Mouse (Mus musculus): ENCODE measurements around the gene Col15a1. TPM values are rescaled to one million over a fixed set of nuclear protein-coding genes. Genes with fewer than 3 reads are reported as not detected.

Gene Col15a1
- polyA plus RNA-seq, 1 experiment from 2014 or later, result 3.9 TPM

- 99% methylated on average over 2 of the region's 2 CpGs for WGBS
- no peaks in the 10 kb centered on the region for H3K9me3 ChIP-seq (replicated peaks)
- H3K9ac ChIP-seq (replicated peaks), result no peak overlapping the region
- H3K4me3 ChIP-seq (replicated peaks), result no peak overlapping the region
- H3K4me2 ChIP-seq, result no peak overlapping the region
- no peaks in the 10 kb centered on the region for H3K27me3 ChIP-seq (replicated peaks)
- ATAC-seq (ENCODE audit: low FRiP score), result no peak
- H3K36me3 ChIP-seq, result no peaks in the 10 kb centered on the region
- no peak overlapping the region for H3K27ac ChIP-seq (replicated peaks)
- H3K4me1 ChIP-seq, result peaks cover 13% of the 10 kb centered on the region; the same call in 1 of the 2 replicates
These were observed 67.0 kb downstream of the Col15a1 start for GRCm38 (mm10) chr4:47274911-47275310.

DNA sequence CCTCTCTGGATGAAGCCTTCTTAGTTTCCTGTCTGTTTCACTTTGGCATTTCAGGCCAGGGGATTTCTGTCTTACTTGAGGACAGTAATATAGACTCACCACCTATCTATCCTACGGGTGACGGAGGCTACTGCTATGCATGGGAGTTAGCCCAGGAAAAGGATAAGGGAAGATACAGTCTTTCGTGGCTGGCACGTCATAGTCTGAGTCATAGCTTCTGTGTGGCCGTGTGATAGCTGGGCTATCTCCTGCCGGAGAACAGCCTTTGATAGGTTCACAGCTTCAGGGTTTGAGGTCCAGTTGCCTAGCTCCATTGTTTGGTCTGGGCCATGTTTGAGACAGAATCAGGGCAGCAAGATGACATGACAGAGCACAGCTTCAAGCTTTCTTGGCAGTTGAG, 70.4 kb downstream of the Col15a1 start:
- no peak for ATAC-seq (ENCODE audit: low FRiP score)
- 98% methylated on average over 6 of the region's 6 CpGs for WGBS

GRCm38 (mm10) chr4:47279085-47279707, 71.2 kb downstream of the Col15a1 start:
- no peak overlapping the region for H3K4me3 ChIP-seq (replicated peaks)
- H3K9ac ChIP-seq (replicated peaks), result no peak overlapping the region
- no peaks in the 10 kb centered on the region for H3K9me3 ChIP-seq (replicated peaks)
- WGBS, result 32% methylated on average over 10 of the region's 10 CpGs
- ATAC-seq (ENCODE audit: low FRiP score), result peak; percentile 94
- H3K4me1 ChIP-seq, result peaks cover 13% of the 10 kb centered on the region; the same call in 1 of the 2 replicates
- no peaks in the 10 kb centered on the region for H3K27me3 ChIP-seq (replicated peaks)
- peak overlapping the region; percentile 49; the same call in 1 of the 2 replicates for H3K27ac ChIP-seq (replicated peaks)
- no peak overlapping the region for H3K4me2 ChIP-seq
- no peaks in the 10 kb centered on the region for H3K36me3 ChIP-seq

More for the DNA sequence above, 70.4 kb downstream of the Col15a1 start:
- Histone ChIP-seq H3K27me3 (replicated peaks) (no peaks in the 10 kb centered on the region), H3K36me3 (no peaks in the 10 kb centered on the region), H3K9me3 (replicated peaks) (no peaks in the 10 kb centered on the region), H3K4me2 (no peak overlapping the region), H3K27ac (replicated peaks) (0 out of 2 replicates have a peak overlapping the region, but pooled peaks have one; percentile 49), H3K4me1 (peaks cover 13% of the 10 kb centered on the region; the same call in 1 of the 2 replicates), H3K9ac (replicated peaks) (no peak overlapping the region), H3K4me3 (replicated peaks) (no peak overlapping the region)

GRCm38 (mm10) chr4:47280126-47280525, 72.2 kb downstream of the Col15a1 start:
- Histone ChIP-seq H3K9ac (replicated peaks) (no peak overlapping the region), H3K36me3 (no peaks in the 10 kb centered on the region), H3K4me3 (replicated peaks) (no peak overlapping the region), H3K4me2 (no peak overlapping the region), H3K4me1 (peaks cover 18% of the 10 kb centered on the region; the same call in 1 of the 2 replicates), H3K27me3 (replicated peaks) (no peaks in the 10 kb centered on the region), H3K9me3 (replicated peaks) (no peaks in the 10 kb centered on the region), H3K27ac (replicated peaks) (no peak overlapping the region)
- ATAC-seq (ENCODE audit: low FRiP score), result no peak
- WGBS, result 88% methylated on average over 5 of the region's 5 CpGs

- no peak for ATAC-seq (ENCODE audit: low FRiP score)
- WGBS, result 83% methylated on average over 6 of the region's 6 CpGs
- no peak overlapping the region for H3K9ac ChIP-seq (replicated peaks)
These were observed 74.1 kb downstream of the Col15a1 start for GRCm38 (mm10) chr4:47281920-47282682.

DNA sequence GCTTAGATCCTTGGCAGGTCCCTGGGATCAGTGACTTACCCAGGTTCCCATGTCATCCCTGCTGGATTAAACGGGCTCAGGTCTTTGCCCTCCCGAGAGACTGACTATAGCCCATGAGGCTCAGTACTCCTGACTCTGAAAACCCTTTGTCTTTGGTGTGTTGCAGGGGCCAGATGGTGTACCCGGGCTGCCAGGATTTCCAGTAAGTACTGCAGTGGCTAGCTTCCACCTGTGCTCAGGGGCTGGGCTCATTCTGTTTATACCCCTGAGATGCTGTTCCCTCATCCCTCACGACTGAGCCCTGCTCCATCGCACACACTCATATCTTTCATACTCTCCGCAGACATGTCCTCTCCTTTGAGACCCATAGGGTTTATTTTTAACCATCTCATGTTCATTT, 76.3 kb downstream of the Col15a1 start:
- no peak overlapping the region for H3K4me3 ChIP-seq (replicated peaks)
- WGBS, result 56% methylated on average over 6 of the region's 6 CpGs
- ATAC-seq (ENCODE audit: low FRiP score), result no peak
- no peak overlapping the region for H3K4me2 ChIP-seq
- H3K9me3 ChIP-seq (replicated peaks), result no peaks in the 10 kb centered on the region
- no peak overlapping the region for H3K9ac ChIP-seq (replicated peaks)
- no peak overlapping the region for H3K27ac ChIP-seq (replicated peaks)
- H3K36me3 ChIP-seq, result no peaks in the 10 kb centered on the region
- H3K4me1 ChIP-seq, result peaks cover 9% of the 10 kb centered on the region; the same call in 1 of the 2 replicates
- H3K27me3 ChIP-seq (replicated peaks), result no peaks in the 10 kb centered on the region

More at GRCm38 (mm10) chr4:47281920-47282682, 74.1 kb downstream of the Col15a1 start:
- Histone ChIP-seq H3K27ac (replicated peaks) (no peak overlapping the region), H3K27me3 (replicated peaks) (no peaks in the 10 kb centered on the region), H3K4me3 (replicated peaks) (no peak overlapping the region), H3K4me1 (peaks cover 18% of the 10 kb centered on the region; the same call in 1 of the 2 replicates), H3K9me3 (replicated peaks) (no peaks in the 10 kb centered on the region), H3K36me3 (no peaks in the 10 kb centered on the region), H3K4me2 (no peak overlapping the region)

DNA sequence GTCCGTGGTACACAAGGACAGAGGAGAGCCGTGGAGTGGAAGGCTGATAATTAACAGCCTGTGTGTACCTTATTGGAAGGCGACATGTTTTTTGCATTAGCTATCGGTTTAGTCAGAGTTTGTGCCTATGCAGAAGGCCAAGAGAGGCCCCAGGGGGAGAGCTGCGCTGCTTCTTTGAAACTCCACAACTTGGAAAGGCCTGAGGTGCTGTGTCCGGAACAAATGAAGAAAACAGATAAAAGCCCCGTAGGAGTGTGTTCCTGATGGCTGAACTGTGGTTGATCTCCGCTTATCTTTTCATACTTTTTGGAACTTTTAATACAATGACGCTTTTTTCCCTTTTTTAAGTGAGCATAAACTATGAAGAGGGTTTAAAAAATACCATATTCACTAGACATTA, 76.9 kb downstream of the Col15a1 start:
- no peak overlapping the region for H3K4me3 ChIP-seq (replicated peaks)
- no peaks in the 10 kb centered on the region for H3K9me3 ChIP-seq (replicated peaks)
- no peaks in the 10 kb centered on the region for H3K27me3 ChIP-seq (replicated peaks)
- WGBS, result 75% methylated on average over 9 of the region's 9 CpGs
- H3K9ac ChIP-seq (replicated peaks), result no peak overlapping the region
- ATAC-seq (ENCODE audit: low FRiP score), result no peak
- no peak overlapping the region for H3K4me2 ChIP-seq
- no peaks in the 10 kb centered on the region for H3K36me3 ChIP-seq
- 0 out of 2 replicates have a peak, but pooled peaks cover 5% of the 10 kb centered on the region for H3K4me1 ChIP-seq
- no peak overlapping the region for H3K27ac ChIP-seq (replicated peaks)

- no peaks in the 10 kb centered on the region for H3K36me3 ChIP-seq
- 98% methylated on average over 3 of the region's 3 CpGs for WGBS
- H3K4me1 ChIP-seq, result 0 out of 2 replicates have a peak, but pooled peaks cover 5% of the 10 kb centered on the region
- ATAC-seq (ENCODE audit: low FRiP score), result no peak
- no peaks in the 10 kb centered on the region for H3K27me3 ChIP-seq (replicated peaks)
- no peak overlapping the region for H3K9ac ChIP-seq (replicated peaks)
- H3K9me3 ChIP-seq (replicated peaks), result no peaks in the 10 kb centered on the region
- no peak overlapping the region for H3K4me3 ChIP-seq (replicated peaks)
- H3K4me2 ChIP-seq, result no peak overlapping the region
- H3K27ac ChIP-seq (replicated peaks), result no peak overlapping the region
These were observed 78.7 kb downstream of the Col15a1 start for GRCm38 (mm10) chr4:47286599-47287147.

GRCm38 (mm10) chr4:47287468-47287867, 79.5 kb downstream of the Col15a1 start:
- Histone ChIP-seq H3K4me3 (replicated peaks) (no peak overlapping the region), H3K9me3 (replicated peaks) (no peaks in the 10 kb centered on the region), H3K27ac (replicated peaks) (no peak overlapping the region), H3K4me2 (no peak overlapping the region), H3K9ac (replicated peaks) (no peak overlapping the region), H3K4me1 (0 out of 2 replicates have a peak, but pooled peaks cover 5% of the 10 kb centered on the region), H3K36me3 (no peaks in the 10 kb centered on the region), H3K27me3 (replicated peaks) (no peaks in the 10 kb centered on the region)
- 71% methylated on average over 4 of the region's 4 CpGs for WGBS
- no peak for ATAC-seq (ENCODE audit: low FRiP score)

DNA sequence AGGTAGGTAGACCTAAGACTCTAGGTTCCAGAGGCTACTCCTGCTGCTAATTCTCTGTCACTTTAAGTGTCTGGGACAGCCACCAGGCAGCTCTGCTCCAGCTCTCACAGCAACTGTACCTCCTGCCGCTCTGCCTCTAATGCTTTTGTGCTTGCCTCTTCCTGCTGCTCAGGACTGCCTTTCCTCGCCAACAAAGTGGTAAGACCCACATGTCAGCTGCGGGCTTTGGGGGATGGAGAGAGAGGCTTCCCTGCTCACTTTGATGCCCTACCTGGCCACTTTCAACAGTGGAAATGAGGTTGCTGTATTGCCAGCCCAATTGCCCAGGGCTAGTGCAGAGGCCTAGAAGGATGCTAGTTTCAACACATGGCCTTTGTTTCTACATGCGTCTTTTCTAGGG, 80.3 kb downstream of the Col15a1 start:
- WGBS, result 52% methylated on average over 4 of the region's 4 CpGs
- ATAC-seq (ENCODE audit: low FRiP score), result no peak
- H3K9me3 ChIP-seq (replicated peaks), result no peaks in the 10 kb centered on the region
- H3K4me3 ChIP-seq (replicated peaks), result no peak overlapping the region
- H3K9ac ChIP-seq (replicated peaks), result no peak overlapping the region
- no peak overlapping the region for H3K4me2 ChIP-seq
- H3K27ac ChIP-seq (replicated peaks), result no peak overlapping the region
- 0 out of 2 replicates have a peak, but pooled peaks cover 9% of the 10 kb centered on the region for H3K4me1 ChIP-seq
- no peaks in the 10 kb centered on the region for H3K36me3 ChIP-seq
- no peaks in the 10 kb centered on the region for H3K27me3 ChIP-seq (replicated peaks)

DNA sequence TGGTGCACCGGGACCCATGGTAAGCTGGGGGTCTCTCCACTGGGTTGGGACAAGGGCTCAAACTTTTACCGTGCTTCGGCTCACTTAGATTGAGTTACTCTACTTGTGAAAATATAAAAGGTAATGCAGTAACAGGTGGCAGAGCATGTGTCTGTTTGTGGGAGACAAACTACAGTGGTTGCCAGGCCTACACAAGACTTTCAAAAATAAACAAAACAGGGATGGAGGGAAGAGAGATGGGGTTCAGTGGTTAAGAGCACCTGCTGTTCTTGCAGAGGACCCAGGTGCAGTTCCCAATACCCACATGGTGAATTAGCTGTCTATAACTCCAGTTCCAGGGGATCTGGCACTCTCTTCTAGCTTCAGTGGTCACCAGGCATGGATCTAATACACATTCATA, 81.6 kb downstream of the Col15a1 start:
- H3K4me3 ChIP-seq (replicated peaks), result no peak overlapping the region
- no peaks in the 10 kb centered on the region for H3K9me3 ChIP-seq (replicated peaks)
- no peak overlapping the region for H3K27ac ChIP-seq (replicated peaks)
- no peaks in the 10 kb centered on the region for H3K27me3 ChIP-seq (replicated peaks)
- WGBS, result 94% methylated on average over 3 of the region's 3 CpGs
- H3K4me2 ChIP-seq, result no peak overlapping the region
- ATAC-seq (ENCODE audit: low FRiP score), result no peak
- H3K36me3 ChIP-seq, result no peaks in the 10 kb centered on the region
- peaks cover 15% of the 10 kb centered on the region for H3K4me1 ChIP-seq
- H3K9ac ChIP-seq (replicated peaks), result no peak overlapping the region

Data from neural tube, embryonic 15.5 days (tissue).